Mouse (Mus musculus) ES-E14 (cell line): ENCODE results near the gene Fem1a. TPM values are rescaled to one million over a fixed set of nuclear protein-coding genes. Genes with fewer than 3 reads are reported as not detected.

Experiments used
- DNase-seq: peaks from one replicate; pipeline ENCODE4 v3.0.0-alpha.2; 2013; ENCODE audit warnings: low read depth, low spot score
- H3K27ac ChIP-seq: 2 replicates; pipeline ENCODE4 v1.5.1; 2012; ENCODE audit warnings: low read depth, mild to moderate bottlenecking, low read length, moderate library complexity, mixed read lengths; ENCODE audit not compliant: poor library complexity, insufficient read depth, severe bottlenecking
- H3K36me3 ChIP-seq: 2 replicates; pipeline ENCODE4 v1.6.1; 2012; ENCODE audit warnings: mild to moderate bottlenecking, low read length, moderate library complexity, mixed read lengths; ENCODE audit not compliant: control insufficient read depth, poor library complexity, insufficient read depth, severe bottlenecking
- H3K4me1 ChIP-seq, 2 experiments: fragments of 150-350 bp in 1 of 2; sonication (generic) in 1 of 2; 2 replicates each; pipeline ENCODE4 v1.6.1; 2012; ENCODE audit warnings: low read length in 2 of 2, mild to moderate bottlenecking in 1 of 2, mixed read lengths in 1 of 2; ENCODE audit not compliant: control insufficient read depth in 2 of 2, insufficient read depth in 2 of 2, poor library complexity in 1 of 2
- H3K4me3 ChIP-seq, 2 experiments: fragments of 150-350 bp in 1 of 2; sonication (generic) in 1 of 2; 2 replicates each; pipeline ENCODE4 v1.5.1; 2012; ENCODE audit warnings: low read length in 2 of 2, low read depth in 1 of 2, mild to moderate bottlenecking in 1 of 2, mixed read lengths in 1 of 2; ENCODE audit not compliant: insufficient read depth in 1 of 2, poor library complexity in 1 of 2, severe bottlenecking in 1 of 2
- H3K9ac ChIP-seq: 2 replicates; pipeline ENCODE4 v1.6.1; 2012; ENCODE audit warnings: low read depth, mild to moderate bottlenecking, low read length, mixed read lengths; ENCODE audit not compliant: poor library complexity, insufficient read depth, severe bottlenecking
- H3K9me3 ChIP-seq: fragments of 150-350 bp; sonication (generic); 2 replicates; pipeline ENCODE4 v1.6.1; 2012; ENCODE audit warnings: low read depth, mild to moderate bottlenecking, low read length; ENCODE audit not compliant: control insufficient read depth, insufficient read depth
- CHD2 ChIP-seq: IDR thresholded peaks from 2 replicates; pipeline ENCODE4 v1.6.1; 2014; ENCODE audit warnings: mild to moderate bottlenecking, low read depth, low read length, inconsistent platforms
- HCFC1 ChIP-seq: IDR thresholded peaks from 2 replicates; pipeline ENCODE4 v1.6.1; 2012; ENCODE audit warnings: low read length, inconsistent platforms, borderline replicate concordance; ENCODE audit not compliant: insufficient read depth
- MAFK ChIP-seq: IDR thresholded peaks from 2 replicates; pipeline ENCODE4 v1.6.1; 2014; ENCODE audit warnings: mild to moderate bottlenecking, low read depth, low read length, inconsistent platforms; ENCODE audit not compliant: insufficient read depth
- ZC3H11A ChIP-seq: IDR thresholded peaks from 2 replicates; pipeline ENCODE4 v1.6.1; 2012; ENCODE audit warnings: low read depth, mild to moderate bottlenecking, inconsistent platforms, low read length, borderline replicate concordance
- ZNF384 ChIP-seq: IDR thresholded peaks from 2 replicates; pipeline ENCODE4 v1.6.1; 2012; ENCODE audit warnings: low read depth, low read length, inconsistent platforms
- in situ Hi-C, 2 experiments: fragments of 600-800 bp; cut with MboI; formaldehyde crosslinking; loops; one replicate each; pipeline ENCODE4 v1.15.1; 2025; ENCODE audit warnings: low sequenced_read_pairs in 2 of 2, inconsistent platforms in 1 of 2; ENCODE audit not compliant: unreplicated experiment in 2 of 2
- total RNA-seq: library from RNA; depleted of rRNA; stranded (reverse); fragments of 300-350 nt; gene quantifications from 2 replicates; pipeline ENCODE4 v1.2.3, GENCODE M21; 2012; rRNA removed

Fem1a gene
- total RNA-seq, 1 experiment, result 18.8 TPM

GRCm38 (mm10) chr17:56308088-56308487 is 51.5 kb downstream of the Fem1a start:
- in situ Hi-C loops, result no loop called here

GRCm38 (mm10) chr17:56309191-56309945 is 52.8 kb downstream of the Fem1a start:
- H3K4me3 ChIP-seq, result no peak overlapping the region
- DNase-seq, result no peak
- no peak overlapping the region for H3K27ac ChIP-seq
- no peak for TF ChIP-seq MAFK
- TF ChIP-seq CHD2, result no peak
- no peak for TF ChIP-seq ZNF384
- no peak for TF ChIP-seq ZC3H11A
- no peak for TF ChIP-seq HCFC1
- peaks cover 2 to 17% of the 10 kb centered on the region in 2 experiments; a peak in 3 of 4 replicates for H3K4me1 ChIP-seq
- H3K9me3 ChIP-seq, result no peaks in the 10 kb centered on the region
- no peak overlapping the region for H3K9ac ChIP-seq
- H3K36me3 ChIP-seq, result peaks cover 94% of the 10 kb centered on the region
- in situ Hi-C loops, result no loop called here

More at GRCm38 (mm10) chr17:56308088-56308487, 51.5 kb downstream of the Fem1a start:
- H3K4me1 ChIP-seq, result peaks cover 2 to 17% of the 10 kb centered on the region in 2 experiments; a peak in 3 of 4 replicates
- no peak overlapping the region for H3K9ac ChIP-seq
- peaks cover 82% of the 10 kb centered on the region for H3K36me3 ChIP-seq
- no peak for TF ChIP-seq ZNF384
- no peak for TF ChIP-seq MAFK
- no peaks in the 10 kb centered on the region for H3K9me3 ChIP-seq
- H3K4me3 ChIP-seq, result no peak overlapping the region
- no peak for DNase-seq
- H3K27ac ChIP-seq, result no peak overlapping the region

Other genes starting within 250 kb of the Fem1a start
- gene Sh3gl1, start 220.2 kb upstream of the Fem1a start, total RNA-seq, result 67.7 and 73.8 TPM in 2 replicates
- 48.3 and 57.9 TPM in 2 replicates for gene Chaf1a, start 216.4 kb upstream of the Fem1a start, total RNA-seq
- gene Ubxn6, start 181.8 kb upstream of the Fem1a start, total RNA-seq, result 34.8 and 38.8 TPM in 2 replicates
- 165 and 204 TPM in 2 replicates for gene Hdgfl2, start 177.2 kb upstream of the Fem1a start, total RNA-seq
- gene Plin4, start 147.0 kb upstream of the Fem1a start, total RNA-seq, result 0.31 and 0.69 TPM in 2 replicates
- gene Plin5, start 139.2 kb upstream of the Fem1a start, total RNA-seq, result 1.4 and 2.1 TPM in 2 replicates
- not detected in 2 replicates for gene Lrg1, start 134.8 kb upstream of the Fem1a start, total RNA-seq
- 2.9 and 7.1 TPM in 2 replicates for gene Sema6b, start 116.5 kb upstream of the Fem1a start, total RNA-seq
- 1.3 and 1.7 TPM in 2 replicates for gene Tnfaip8l1, start 94.3 kb upstream of the Fem1a start, total RNA-seq
- gene Mydgf, start 72.9 kb upstream of the Fem1a start, total RNA-seq, result 71.1 and 95.2 TPM in 2 replicates
- 27.4 and 27.5 TPM in 2 replicates for gene Dpp9, start 37.9 kb upstream of the Fem1a start, total RNA-seq
- gene Ticam1, start 20.0 kb downstream of the Fem1a start, total RNA-seq, result 2.4 and 2.8 TPM in 2 replicates
- 40.5 and 53.9 TPM in 2 replicates for gene Plin3, start 36.1 kb downstream of the Fem1a start, total RNA-seq
- gene Arrdc5, start 43.5 kb downstream of the Fem1a start, total RNA-seq, result 0.21 TPM in 1 of 2 replicates, not detected in the other
- gene Uhrf1, start 46.5 kb downstream of the Fem1a start, total RNA-seq, result 238 and 265 TPM in 2 replicates
- gene Kdm4b, start 69.3 kb downstream of the Fem1a start, total RNA-seq, result 21.1 and 43.7 TPM in 2 replicates
- gene Ptprs, start 219.7 kb downstream of the Fem1a start, total RNA-seq, result 128 and 197 TPM in 2 replicates